Mouse (Mus musculus) frontal cortex, postnatal 25 days (tissue): ENCODE data around the gene Kalrn.

Experiments used
- DNase-seq, 2 experiments: peaks; one replicate each; pipeline ENCODE4 v3.0.0; 2022; ENCODE audit warnings: low spot score in 2 of 2

Kalrn gene

DNA sequence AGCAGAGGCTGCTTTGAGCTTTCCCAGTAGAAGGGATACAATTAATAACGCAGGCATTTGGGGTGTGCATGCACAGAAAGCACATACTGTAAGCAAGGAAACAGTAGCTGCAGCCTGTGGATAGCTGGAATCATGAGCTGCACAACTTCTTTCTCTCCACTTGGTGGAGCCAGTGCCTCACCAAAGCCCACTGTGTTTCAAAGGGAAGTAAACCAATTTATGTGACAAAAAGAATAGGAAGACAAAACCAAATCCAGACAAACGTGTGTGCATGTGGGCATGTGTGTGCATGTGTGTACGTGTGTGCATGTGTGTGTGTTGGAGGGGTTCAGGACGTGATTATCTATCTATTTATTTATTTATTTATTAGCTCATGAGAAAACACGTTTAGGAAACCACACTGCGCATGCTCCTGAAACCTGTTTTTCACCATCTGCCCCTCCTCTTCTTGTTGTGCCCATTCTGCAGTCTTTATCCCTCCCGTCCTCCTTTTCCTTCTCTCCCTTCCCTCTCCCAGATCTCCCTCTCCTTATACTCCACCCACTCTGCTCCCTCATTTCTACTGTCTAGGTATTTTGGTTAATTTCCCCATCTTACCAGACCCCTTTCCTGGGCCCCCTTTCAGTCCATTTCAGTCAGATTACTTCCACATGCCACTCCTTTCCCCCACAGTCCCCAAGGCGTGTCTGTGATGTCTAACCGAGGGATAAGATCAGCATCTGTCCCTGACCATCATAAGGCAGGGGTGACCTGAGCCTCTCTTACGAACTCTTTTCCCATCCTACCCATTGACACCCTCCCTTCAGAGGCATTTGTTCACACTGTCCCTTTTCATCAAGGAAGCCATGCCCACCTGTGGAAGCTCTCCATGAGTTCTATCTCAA is 380.1 kb downstream of the Kalrn start:
- DNase-seq: no peak

DNA sequence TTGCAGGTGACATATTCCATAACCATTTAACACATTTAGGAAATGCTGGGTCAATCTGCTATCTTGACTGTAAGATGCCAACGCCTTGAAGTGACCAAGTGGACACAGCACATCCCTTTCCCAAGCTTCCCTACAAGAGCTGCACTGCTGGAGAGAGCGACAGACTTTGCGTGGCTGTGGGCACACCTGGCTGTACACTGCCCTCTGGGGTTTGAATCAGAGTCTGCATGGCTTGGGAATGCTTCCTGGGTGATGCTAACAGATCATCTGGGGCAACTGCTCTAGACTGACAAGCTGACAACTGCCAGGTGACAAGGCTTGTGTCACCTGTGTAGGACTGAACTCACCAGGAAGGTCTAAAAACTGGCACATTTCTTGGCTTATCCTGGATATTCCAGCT is 388.6 kb downstream of the Kalrn start:
- DNase-seq: no peak

DNA sequence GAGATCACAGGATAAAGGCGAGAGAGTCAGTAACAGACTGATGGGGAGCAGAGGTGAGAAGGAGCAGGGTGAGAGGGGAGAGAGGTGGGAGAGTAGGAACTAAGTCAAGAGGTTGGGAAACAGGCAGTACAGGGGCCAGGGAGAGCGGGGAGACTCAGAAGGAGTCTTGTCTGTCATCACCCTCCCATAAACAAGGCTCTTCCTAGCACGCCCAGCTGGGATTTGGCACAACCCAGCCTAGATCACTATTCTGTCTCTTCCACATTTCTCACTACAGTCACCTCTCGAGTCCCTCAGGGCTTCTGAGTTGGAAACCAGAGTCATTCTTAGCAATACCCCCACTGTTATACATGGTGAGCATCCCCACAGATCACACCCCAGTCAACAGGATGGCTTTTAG is 390.1 kb downstream of the Kalrn start:
- DNase-seq: no peak

DNA sequence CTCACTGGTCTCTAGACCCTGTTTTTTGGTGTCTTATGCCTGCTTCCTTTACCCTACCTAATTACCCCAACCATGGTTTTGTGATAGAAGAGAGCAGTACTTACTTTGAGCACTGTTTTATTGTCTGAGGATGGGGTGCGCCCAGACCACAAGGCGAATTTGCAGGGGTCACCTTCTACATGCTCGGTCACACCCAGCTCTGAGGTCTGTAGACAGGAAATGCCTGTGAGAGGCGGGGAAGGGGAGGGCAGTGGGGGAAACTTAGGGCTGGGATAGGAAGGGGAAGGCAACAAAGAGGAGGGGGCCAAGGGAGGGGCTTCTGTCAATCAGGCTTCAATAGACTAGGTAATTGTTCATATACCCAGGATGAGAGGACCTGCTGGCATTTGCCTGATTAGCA is 397.7 kb downstream of the Kalrn start:
- DNase-seq: no peak

DNA sequence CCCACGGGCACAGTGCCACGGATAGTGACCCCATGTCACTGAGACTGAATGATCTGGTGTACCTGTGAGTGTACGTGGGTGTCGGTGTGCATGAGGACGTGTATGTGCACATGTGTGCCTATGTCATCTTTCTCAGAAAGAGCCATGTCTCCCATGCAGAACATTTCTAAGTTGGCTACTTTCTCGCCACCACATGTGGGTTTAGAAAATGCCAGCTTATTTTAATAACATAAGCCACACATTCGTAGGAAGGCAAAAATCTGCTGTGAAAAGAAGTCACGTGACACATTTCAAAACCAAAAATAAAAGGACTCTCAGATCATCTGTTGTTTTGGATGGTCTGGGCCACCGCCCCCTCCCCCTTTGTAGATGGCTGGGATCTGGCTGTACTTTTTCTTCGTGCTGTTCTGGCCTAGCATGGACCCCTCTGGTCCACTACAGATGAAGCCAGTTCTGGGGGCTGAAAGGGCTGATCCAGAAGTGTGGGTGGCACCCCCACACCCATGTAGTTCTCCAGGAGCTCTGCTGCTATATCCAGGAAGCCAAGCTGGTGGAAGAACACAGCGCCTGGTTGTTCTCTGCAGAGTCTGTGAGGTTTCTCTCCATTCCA is 400.7 kb downstream of the Kalrn start:
- peak in 1 of 2 experiments; percentile 45 for DNase-seq

DNA sequence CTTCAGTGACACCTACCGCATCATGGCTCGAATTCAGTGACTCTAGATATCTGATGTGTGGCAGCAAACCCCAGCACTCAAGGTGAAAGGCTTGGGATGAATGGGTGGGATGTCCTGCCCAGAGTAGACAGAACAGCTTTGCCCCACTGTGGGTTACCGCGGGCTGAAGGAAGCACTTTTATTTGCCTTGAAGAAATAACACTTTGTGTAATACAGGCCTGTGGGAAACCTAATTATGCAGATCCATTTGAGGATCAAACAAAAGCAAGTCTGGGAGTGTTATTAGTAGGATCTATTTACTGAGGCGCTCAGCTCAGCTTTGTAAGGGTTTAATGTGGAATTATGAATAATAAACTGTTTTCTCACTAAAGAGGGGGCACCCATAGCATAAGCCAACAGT is 406.3 kb downstream of the Kalrn start:
- DNase-seq: no peak

DNA sequence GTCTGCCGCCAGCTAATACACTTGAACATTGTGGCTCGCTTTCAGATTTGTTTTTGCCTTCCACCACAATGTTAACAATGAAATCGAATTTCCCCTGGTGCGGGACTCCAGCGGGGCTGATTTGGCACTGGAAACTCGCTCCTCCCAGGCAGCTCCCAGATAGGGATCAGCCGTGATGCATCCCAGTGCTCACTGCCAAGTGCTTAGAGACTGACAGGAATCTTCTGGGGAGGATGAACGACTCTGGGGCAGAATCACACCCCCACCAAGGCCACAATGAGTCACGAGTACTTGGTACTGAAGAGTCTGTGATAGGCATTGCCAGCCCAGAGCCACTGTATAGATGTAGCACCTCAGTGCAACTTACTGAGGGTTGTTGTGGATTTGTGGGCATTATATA is 410.2 kb downstream of the Kalrn start:
- no peak for DNase-seq

DNA sequence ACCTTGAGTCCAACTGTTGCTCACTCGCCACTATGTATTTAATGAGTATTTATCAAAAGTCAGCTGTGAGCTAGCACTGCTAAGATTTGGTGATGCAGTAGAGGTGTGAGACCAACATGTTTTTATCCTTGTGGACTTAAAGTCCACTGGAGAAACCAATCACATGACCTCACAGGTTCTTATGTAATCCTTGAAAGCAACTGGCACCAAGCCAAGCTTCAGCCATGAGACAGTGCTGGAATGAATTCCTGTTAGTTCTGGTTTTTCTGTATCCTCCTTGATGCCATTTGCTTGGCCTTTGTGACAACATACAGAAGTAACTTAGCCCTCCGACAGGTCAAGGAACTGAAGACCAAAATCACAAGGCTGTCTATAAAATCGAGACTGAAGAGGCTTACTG is 413.8 kb downstream of the Kalrn start:
- DNase-seq: no peak

DNA sequence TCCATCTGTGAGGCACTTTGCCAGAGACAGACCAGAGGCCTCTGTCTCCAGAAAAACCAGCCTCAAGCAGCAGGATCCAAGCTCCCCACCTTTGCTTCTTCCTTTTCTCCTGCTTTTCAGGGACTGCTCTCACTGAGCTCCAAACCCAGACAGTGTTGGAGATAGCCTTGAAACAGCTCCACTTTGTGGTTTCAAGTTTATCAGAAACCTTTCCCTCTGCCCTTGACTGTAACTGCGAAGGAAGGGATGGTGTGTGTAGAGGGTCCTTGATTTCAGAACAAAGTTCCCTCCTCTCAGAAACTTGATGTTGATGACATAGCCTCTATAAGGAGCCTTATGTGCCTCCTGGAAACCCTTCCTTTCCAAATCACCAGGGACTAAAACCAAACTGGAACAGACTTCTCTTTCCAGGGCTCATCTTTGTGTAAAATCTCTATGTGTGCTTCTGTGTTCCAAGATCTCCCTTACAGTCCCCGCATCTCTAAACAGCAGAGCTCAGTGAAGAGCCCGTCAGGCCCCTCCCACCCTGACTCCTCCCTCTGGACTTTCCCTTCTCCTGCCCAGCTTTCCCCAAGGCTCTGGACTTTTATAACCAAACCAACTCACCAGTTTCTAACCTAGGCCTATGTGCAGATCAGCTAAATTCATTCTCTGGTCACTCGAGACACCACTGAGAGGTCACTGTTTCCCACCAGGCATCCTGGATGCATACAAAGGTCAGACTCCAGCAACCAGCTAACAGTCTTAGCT is 415.8 kb downstream of the Kalrn start:
- DNase-seq: no peak

DNA sequence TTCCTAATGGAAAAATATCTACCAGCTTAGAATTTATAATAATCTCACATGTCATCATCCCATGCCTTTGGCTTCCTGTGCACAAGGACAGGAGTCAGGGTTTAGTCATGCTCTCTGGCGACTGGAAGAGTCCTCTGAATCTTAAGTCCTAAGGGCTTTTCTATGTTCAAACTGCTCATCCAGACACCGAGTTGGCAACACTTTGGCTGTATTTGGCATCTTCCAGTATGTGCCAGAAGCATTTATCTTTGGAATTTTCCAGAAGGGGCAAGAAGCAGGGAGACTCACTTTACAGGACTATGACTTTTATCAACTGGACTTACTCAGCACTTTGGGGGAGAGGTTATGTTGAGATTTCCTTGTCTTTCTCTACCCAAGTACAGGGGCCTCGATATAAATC is 417.6 kb downstream of the Kalrn start:
- DNase-seq: no peak

DNA sequence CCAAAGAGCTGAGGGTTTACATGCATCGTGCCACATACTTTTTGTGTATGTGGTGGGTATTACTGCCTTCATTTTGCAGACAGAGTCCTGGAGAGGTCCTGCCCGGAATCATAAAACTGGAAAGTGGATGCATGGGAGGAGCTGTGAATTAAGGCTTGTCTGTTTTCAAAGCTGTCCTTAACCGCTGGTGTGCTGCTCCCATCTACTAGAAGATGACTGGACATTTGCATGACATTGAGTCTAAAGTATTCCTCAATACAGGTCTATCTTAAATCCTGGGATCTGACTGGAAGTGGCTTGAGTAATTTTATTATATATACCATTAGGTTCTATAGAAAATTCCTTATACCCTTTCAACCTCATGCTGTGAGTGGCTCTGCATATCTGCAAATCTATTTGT is 418.4 kb downstream of the Kalrn start:
- no peak for DNase-seq

DNA sequence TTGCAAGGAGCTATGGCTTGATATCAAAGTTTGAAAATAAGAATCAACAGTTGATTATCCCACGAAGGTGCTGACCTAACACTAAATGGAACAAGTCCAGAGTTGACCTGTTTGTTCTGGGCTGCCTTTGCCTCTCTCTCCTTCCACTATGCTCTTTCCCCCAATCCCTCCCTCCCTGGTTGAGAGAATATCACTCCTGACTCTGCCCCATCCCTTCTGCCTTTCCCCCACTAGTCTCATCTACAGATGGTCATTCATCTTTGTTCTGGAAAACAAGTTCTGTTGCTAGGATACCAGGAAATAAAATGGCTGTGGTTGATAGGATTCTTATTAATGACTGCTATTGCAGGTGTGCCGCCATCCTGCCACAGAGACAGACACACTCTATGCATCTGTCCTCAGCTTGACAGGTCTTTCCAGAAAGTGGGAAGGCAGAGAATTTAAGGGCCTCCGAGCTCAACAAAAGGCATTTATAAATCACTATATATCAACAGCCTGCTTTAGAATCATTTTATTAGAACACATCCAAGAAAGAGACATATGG is 421.7 kb downstream of the Kalrn start:
- DNase-seq: no peak

DNA sequence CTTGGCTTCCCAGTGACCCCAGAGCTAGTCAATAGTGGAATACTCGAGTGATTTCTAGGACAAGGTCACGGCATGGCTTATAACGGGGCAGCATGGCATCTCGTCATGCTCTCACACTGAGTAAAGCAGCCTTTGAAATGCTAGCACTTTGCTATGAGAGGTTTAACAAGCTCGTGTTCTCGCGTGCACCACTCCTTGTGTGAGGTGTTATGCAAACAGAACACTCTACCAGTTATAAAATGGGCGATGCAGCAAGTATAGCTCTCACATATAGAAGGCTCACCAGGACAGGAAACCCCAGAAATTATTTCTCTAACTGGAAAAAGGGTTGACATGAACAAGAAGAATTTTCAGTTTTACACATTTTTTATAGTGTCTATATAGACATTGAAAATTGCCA is 431.7 kb downstream of the Kalrn start:
- no peak for DNase-seq

DNA sequence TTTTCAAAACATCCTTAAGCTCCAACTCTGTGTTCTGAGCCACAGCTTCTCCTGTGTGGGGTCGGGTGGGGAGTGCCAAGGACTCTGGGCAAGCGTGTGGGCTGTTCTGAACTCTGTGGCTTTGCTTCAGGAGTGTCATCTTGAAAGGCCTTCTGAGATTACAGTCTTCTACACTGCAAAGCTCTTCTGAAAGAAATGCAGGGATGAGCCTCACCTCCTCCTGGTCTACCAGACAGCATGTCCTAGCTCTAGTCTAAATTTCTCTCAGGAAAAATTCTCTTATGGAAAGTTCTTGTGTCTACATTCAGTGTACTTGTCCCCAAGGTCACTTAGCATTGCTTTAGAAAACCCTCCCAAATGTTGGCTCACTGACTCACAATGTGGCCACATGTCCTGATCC is 438.3 kb downstream of the Kalrn start:
- DNase-seq: no peak

DNA sequence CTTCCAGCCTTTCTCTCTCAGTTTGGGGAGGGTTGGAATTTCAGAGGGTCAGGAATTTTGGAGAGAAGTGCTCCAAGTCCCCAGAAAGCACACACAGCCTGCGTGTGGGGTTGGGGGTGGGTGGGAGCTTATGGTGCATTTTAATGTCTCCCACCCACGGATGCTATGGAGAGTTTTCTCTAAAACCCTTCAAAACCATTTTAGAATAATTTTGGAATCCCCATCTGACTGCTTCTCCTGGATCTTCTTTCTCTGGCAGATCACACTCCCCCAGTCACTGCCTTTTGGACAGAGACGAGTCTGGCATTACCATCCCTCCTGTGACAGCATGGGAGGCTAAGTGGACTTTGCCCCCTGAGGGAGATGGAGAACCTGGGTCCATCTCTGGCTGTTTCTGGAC is 438.7 kb downstream of the Kalrn start:
- no peak for DNase-seq

DNA sequence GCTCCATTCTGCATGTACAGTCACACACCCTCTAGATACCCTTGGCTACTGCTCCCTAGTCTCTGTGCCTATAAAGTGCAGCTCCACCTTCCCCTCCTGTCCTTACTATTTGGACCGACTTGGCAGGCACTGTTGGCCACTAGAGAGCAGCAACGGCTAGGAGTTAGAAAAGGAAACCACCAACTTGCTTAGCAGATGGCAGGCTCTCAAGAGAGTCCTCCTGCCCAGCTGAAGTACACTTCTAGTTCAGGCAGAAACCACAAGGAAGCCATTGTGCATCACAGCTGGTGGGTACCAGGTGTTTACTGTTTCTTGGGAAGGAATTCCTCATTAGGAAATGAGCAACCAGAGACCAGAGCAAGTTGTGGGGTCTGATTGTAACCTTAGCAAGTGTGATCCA is 447.7 kb downstream of the Kalrn start:
- peak; percentile 66 to 73 for DNase-seq

DNA sequence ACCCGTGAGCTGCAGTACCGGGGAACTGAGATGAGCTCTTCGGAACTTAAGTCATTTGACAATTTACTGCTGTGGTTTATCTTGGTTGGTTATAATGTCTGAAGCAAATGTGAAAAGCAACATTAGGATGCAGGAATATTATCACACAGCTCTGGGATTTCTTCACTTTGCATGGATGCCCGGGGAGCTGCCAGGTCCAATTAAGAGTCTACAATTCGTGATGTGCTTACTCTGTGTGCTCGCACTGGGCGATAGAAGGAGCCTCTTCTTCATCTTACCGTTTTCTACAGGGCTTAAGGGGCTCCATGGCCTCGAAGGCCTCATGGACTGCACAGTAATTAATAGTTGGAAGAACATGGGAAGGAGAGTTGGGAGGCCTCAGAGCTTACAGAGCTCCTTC is 450.8 kb downstream of the Kalrn start:
- no peak for DNase-seq

DNA sequence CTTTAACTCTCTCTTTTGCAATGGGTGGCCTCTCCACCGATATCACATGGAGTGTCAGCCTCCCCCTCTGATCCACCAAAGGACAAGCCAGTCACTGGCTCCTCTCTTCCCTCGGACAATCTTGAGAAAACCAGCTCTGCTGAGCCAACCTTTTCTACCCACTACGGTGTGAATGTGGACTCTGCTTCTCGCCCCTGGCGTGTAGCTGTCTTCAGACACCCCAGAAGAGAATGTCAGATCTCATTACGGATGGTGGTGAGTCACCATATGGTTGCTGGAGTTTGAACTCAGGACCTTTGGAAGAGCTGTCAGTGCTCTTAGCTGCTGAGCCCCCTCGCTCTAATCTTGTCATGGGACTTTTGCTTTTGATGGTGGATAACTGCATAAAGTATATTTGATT is 452.0 kb downstream of the Kalrn start:
- DNase-seq: no peak

DNA sequence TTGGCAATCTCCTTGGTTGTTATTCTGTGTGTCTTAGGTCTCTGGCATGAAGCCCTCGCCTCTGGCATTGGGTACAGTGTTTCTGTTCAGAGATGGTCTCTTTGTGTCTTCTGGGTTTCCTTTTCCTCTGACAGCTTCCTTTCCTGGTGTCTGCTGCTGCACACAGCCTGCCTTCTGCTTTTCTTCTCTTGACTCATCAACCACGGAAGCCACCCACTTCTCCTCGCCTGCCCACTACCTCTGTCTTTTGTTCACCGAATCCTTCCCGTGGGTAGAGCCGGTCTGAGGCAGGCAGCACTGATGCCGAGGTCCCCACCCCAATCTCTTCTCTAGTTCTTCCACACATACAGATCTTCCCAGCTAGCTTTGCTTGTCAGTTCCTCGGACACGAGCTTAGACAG is 452.5 kb downstream of the Kalrn start:
- DNase-seq: peak in 1 of 2 experiments; percentile 45

DNA sequence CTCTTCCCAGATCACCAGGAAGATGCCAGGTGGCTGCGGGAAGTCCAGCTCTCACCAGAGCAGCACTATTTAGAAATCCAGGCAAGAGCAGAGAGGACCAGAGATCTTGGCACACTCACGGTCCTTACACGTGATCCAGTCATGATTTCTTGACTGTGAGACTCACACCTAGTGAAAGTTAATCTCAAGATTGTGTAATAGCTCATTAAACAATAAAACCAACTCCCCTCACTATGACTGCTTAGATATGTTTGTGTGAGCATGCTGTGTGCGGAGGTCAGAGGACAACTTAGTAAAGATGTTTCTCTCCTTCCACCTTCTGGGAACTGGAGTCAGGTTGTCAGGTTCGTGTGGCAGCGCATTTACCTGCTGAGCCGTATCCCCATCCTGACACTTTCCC is 453.5 kb downstream of the Kalrn start:
- DNase-seq: no peak

DNA sequence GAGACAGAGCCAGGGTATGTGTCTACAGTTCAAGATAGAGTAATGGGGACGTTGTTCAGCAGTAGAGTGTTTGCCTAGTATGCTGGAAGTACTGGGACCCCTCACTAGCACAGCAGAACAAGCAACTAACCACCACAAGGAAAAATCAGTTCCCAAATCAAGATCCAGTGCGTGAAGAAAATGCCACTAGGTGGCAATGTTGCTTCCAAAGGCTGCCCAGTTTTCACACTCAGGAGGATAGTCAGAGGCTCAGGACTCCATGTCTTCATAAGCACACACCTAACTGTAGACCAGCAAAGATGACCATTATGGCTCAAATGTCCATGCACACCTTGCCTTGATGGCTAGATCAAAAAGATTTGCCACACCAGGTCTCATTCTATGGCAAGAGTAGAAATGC is 454.0 kb downstream of the Kalrn start:
- DNase-seq: no peak

DNA sequence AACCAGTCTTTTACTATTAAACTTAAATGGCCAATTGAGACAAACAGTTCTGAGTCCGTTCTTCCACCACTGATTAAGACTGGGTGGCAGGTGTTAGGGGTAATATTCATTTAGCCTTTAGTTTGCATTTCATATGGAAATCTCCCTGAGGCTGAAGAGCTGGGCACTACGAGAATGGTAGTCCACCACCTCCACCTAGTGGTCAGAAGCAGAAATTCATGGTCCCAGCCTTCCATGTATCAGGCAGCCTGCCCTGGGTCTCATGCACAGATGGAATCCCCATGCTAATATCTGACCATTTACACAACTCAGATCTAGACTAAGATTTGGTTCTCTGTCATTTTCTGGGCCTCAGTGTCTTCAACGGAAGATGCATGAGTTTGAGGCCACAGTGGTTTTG is 458.7 kb downstream of the Kalrn start:
- DNase-seq: peak in 1 of 2 experiments; percentile 54

DNA sequence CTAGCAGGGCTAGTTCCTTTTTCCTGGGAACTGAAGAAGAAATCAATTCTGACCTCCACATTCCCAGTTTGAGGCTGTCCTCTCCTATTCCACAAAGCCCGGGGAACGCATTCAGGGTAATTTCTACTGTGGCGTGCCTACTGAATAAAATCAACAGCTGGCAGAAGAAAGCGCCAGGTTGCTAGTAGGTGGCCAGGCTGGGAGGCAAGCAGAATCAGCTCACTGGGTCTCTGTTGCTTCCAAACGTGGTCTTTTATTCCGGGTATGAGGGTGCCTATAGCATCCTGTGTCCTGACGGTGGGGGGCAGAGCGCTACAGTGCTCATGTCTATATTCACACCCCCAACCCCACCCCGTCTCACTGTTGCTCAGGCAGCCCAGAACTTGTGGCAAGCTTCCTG is 460.2 kb downstream of the Kalrn start:
- DNase-seq: no peak
